Mouse (Mus musculus): ENCODE data around the gene Lamc1.
"Not testable (repeated sequence)": the region's sequence is repeated elsewhere in the genome, so short reads cannot be mapped to it uniquely, and the experiment has no call there.

Lamc1 gene

GRCm38 (mm10) chr1:153332444-153333295, at the start of gene Lamc1:
TSS of gene Lamc1 (minus strand) at chr1:153332786.
- DNase-seq (ENCODE audit: inconsistent ontology term): peak; percentile 99

- DNase-seq (ENCODE audit: inconsistent ontology term): no peak
Measured at GRCm38 (mm10) chr1:153380746-153381282, 48.2 kb upstream of the Lamc1 start.

- no peak for DNase-seq (ENCODE audit: inconsistent ontology term)
Measured at GRCm38 (mm10) chr1:153379832-153380231, 47.2 kb upstream of the Lamc1 start.

GRCm38 (mm10) chr1:153378587-153378986, 46.0 kb upstream of the Lamc1 start:
- DNase-seq (ENCODE audit: inconsistent ontology term): no peak

- peak; percentile 21 for DNase-seq (ENCODE audit: inconsistent ontology term)
Measured at GRCm38 (mm10) chr1:153376446-153376845, 43.9 kb upstream of the Lamc1 start.

GRCm38 (mm10) chr1:153374136-153374535, 41.5 kb upstream of the Lamc1 start:
- no peak for DNase-seq (ENCODE audit: inconsistent ontology term)

GRCm38 (mm10) chr1:153371846-153372245, 39.3 kb upstream of the Lamc1 start:
- no peak for DNase-seq (ENCODE audit: inconsistent ontology term)

- no peak for DNase-seq (ENCODE audit: inconsistent ontology term)
Measured at GRCm38 (mm10) chr1:153369011-153369410, 36.4 kb upstream of the Lamc1 start.

GRCm38 (mm10) chr1:153367048-153367447, 34.5 kb upstream of the Lamc1 start:
- no peak for DNase-seq (ENCODE audit: inconsistent ontology term)

GRCm38 (mm10) chr1:153361926-153362325, 29.3 kb upstream of the Lamc1 start:
- DNase-seq (ENCODE audit: inconsistent ontology term): no peak

- no peak for DNase-seq (ENCODE audit: inconsistent ontology term)
Measured at GRCm38 (mm10) chr1:153360556-153360955, 28.0 kb upstream of the Lamc1 start.

- no peak for DNase-seq (ENCODE audit: inconsistent ontology term)
Measured at GRCm38 (mm10) chr1:153357218-153357617, 24.6 kb upstream of the Lamc1 start.

- no peak for DNase-seq (ENCODE audit: inconsistent ontology term)
Measured at GRCm38 (mm10) chr1:153354466-153354865, 21.9 kb upstream of the Lamc1 start.

- no peak for DNase-seq (ENCODE audit: inconsistent ontology term)
Measured at GRCm38 (mm10) chr1:153353736-153354430, 21.3 kb upstream of the Lamc1 start.

- DNase-seq (ENCODE audit: inconsistent ontology term): peak; percentile 62
Measured at GRCm38 (mm10) chr1:153351034-153351433, 18.4 kb upstream of the Lamc1 start.

GRCm38 (mm10) chr1:153347726-153348125, 15.1 kb upstream of the Lamc1 start:
- no peak for DNase-seq (ENCODE audit: inconsistent ontology term)

GRCm38 (mm10) chr1:153347040-153347439, 14.5 kb upstream of the Lamc1 start:
- DNase-seq (ENCODE audit: inconsistent ontology term): no peak

GRCm38 (mm10) chr1:153345699-153346291, 13.2 kb upstream of the Lamc1 start:
- DNase-seq (ENCODE audit: inconsistent ontology term): peak; percentile 51

GRCm38 (mm10) chr1:153345002-153345401, 12.4 kb upstream of the Lamc1 start:
- DNase-seq (ENCODE audit: inconsistent ontology term): no peak

- not testable (repeated sequence) for DNase-seq (ENCODE audit: inconsistent ontology term)
Measured at GRCm38 (mm10) chr1:153335451-153335850, 2.9 kb upstream of the Lamc1 start.

GRCm38 (mm10) chr1:153333296-153334121, 923 bp upstream of the Lamc1 start:
- DNase-seq (ENCODE audit: inconsistent ontology term): peak; percentile 87

Data from Muller cell, postnatal 12 days (primary cell).